Mouse (Mus musculus) megakaryocyte-erythroid progenitor cell, adult 5-6 weeks (primary cell): ENCODE measurements at regions not wholly inside any gene's neighbourhood (a gene's known extent, or its start where the extent isn't known, plus 50 kb on each side); places are given as distances from the start of the nearest gene placed in this dataset.

Experiments used
- ATAC-seq: replicated peaks from 2 replicates; pipeline ENCODE4 v1.8.0; 2016; ENCODE audit warnings: mild to moderate bottlenecking, inconsistent platforms; ENCODE audit not compliant: severe bottlenecking, poor library complexity, low FRiP score, low TSS enrichment

DNA sequence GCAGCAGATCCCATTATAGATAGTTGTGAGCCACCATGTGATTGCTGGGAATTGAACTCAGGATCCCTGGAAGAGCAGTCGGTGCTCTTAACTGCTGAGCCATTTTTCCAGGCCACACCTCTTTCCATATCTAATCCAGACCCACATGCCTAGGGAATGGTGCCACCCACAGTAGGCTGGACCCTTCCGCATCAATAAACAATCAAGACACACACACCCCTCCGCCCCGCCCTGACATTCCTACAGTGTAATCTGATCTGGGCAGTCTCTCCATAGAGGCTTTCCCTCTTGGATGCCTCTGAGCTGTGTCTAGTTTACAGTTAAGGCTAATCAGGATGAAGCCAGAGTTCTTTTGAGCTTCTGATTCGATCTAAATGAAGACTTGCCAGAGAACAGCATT is 248.8 kb downstream of the Ajap1 start:
- no peak for ATAC-seq

GRCm38 (mm10) chr4:153229221-153229620 is 253.4 kb downstream of the Ajap1 start:
- ATAC-seq = no peak

GRCm38 (mm10) chr4:153227680-153228420 is 254.8 kb downstream of the Ajap1 start:
- no peak for ATAC-seq

- no peak for ATAC-seq
Measured at GRCm38 (mm10) chr4:153224618-153225177, 257.9 kb downstream of the Ajap1 start.

DNA sequence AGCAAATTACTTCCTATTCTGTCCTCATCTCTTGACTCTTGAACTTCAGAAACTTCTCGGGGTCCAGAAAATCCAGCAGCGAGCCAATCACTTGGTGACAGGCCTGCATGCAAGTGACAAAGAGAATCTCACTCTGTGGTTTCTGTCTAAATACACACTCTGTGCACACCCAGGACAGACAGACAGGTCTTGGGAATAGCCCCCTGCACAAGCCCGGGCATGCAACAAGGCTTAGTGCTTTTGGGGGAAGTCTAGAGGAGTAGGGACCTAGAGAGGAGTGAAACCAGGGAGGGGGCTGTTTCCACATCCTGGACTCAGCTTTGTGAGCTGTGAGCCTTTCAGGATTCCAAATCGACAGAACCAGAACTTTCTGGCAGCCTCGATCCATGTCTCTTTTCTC is 259.6 kb downstream of the Ajap1 start:
- ATAC-seq = no peak

- ATAC-seq = no peak
Measured at GRCm38 (mm10) chr4:153220485-153220884, 262.1 kb downstream of the Ajap1 start.

DNA sequence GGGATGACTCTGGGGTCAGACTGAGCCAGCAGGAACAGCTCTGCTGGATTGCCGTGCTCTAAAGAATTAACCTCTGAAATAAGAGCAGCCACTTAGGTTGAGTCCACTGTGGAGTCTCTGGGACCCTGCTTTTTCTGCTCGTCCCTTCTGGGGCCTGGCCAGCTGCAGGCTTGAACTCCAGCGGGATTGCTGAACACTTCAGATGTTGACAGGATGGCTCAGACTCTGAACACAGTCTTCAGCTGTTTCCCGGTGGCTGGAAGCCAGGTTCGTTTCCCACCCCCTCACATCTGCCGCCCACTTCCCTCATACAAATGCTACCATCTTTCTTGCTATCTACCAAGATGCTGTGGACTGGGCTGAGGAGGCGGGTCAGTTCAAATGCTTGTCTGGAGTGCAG is 262.5 kb downstream of the Ajap1 start:
- no peak for ATAC-seq

GRCm38 (mm10) chr4:153217541-153217980 is 265.1 kb downstream of the Ajap1 start:
- no peak for ATAC-seq

DNA sequence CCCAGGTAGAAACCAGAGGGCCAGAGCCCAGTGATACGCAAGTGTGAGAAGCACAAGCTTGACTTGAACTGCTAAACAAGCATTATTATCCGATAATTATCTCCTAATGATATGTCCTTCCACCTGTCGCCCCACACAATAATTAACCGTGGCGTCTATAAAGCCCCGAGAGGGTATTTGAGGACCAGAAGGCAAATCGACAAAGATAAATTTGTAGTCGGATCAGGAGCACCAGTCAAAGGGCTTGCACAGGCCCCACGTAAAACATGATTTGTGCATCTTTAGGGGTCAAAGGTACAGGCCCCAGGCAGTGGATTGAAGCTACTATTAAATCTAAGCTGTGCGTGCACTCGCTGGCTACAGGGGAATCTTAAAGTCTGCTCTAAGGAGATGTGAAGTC is 270.5 kb downstream of the Ajap1 start:
- no peak for ATAC-seq

DNA sequence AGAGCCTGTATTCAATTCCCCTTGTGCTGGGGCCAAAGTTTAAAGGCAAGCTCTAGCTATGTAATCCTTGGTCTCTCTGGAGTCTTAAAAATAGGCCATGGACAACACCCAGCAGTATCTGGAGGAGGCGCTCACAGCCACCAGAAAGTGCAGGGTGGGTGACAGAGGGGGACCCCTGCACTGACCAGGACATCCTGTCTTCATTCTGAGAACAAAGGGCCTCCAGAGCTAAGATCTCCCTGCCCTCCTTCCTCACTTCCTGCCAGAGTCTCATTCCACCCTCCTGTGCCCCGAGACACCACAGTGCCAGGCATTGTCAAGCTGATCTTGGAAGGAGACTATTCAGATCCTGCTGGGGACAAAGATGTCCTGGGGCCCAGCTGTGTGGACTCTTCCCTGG is 273.8 kb downstream of the Ajap1 start:
- ATAC-seq = no peak

- ATAC-seq = no peak
Measured at GRCm38 (mm10) chr4:153208215-153208614, 274.4 kb downstream of the Ajap1 start.

GRCm38 (mm10) chr4:153207578-153208102 is 275.0 kb downstream of the Ajap1 start:
- ATAC-seq = no peak

DNA sequence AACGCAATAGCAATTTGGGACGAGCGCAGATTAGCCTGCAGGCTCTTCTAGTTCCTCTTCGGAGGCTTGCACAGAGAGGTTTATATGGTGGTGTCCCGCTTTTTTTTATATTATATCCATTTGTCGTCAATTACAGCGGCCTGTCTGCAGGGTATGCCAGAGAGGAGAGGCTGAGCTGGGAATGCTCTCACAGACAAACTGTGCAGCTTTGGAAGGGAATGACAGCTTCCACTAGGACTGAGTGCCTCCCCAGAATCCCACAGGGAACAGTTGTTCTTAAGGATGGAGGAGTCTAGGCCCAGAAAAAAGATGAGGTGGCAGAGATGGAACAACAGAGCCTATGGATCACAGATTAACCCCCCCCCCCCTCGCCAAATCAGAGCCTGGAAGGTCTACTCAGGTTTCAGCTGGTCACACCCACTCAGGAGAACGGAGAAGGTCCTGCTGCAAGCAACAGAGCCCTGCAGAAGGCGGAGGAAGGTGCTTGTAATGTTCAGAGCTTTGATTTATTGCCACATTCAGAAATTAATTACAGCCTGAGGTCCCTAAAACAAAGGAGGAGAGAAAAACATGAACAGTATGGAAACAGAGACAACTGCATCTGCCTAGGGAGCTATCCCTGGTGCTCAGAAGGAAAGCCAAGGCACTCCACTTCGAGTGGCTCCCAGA is 275.7 kb downstream of the Ajap1 start:
- ATAC-seq = no peak

- no peak for ATAC-seq
Measured at GRCm38 (mm10) chr4:153204764-153205163, 277.8 kb downstream of the Ajap1 start.

DNA sequence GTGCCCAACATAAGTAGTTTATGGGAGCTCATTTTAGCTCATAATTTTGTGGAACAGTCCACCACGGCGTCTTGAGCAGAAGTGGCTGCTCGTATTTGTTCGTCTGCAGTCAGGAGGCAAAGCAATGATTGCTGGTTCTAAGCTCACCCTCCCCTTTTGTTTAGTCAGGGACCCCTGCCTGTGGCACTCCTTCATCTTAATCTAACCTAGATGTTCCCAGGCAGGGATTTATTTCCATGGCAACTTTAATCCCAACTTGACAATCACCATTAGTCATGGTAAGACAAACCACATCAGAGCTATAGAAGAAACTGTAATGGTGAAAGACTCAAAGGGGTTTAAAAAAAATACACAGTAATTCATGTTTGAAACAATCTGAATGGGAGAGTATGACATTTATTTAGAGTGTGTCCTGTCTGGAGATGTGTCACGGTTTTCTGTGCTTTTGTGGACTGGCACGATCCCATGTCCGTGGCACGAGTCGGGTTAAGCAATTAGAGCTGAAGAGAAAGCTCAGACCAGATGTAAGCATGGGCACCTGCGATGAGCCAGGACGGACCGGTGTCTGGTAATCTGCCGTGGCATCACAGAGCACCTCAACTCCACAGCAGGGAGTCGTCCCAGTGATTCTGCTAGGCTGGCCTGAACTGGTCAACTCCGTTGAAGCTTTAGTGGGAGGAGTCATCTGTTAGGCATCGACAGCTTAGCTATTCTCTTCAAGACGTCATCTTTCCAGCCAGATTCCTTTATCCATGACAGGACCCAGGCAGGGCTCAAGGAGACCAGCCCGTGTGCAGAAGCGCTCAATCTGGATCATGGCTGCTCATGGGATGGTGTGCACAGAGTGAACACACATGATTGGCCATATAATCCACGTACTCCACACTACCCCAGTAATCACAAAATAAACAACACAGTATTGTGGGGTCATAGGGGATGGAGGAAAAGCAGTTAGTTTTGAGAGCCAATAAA is 281.5 kb downstream of the Ajap1 start:
- no peak for ATAC-seq

- no peak for ATAC-seq
Measured at GRCm38 (mm10) chr4:153189485-153189884, 293.1 kb downstream of the Ajap1 start.

DNA sequence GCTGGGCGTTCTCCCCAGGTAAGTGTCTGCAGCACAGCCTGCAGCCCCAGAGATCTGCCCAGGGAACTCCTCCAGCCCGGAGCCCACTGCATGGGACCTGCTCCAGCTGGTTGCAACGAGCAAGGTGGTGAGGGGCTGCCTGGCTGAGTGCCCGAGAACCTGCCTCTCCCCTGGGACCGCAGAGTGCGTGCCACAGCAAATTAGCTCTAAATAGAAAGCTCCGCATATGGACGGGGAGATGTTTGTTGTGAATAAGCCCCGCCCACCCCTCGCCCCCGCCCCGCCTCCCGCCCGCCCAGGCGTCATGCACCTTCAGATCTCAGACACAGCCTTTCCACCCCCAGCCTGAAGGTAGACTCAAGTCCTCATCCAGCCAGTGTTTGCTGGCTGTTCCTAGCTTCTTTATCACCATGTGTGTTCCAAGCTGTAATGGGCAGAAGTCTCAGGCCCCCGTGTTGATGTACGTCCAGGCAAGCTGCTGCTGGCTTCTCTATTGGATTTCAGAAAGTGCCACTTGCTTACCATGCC is 294.0 kb downstream of the Ajap1 start:
- no peak for ATAC-seq

- ATAC-seq = no peak
Measured at GRCm38 (mm10) chr4:153187959-153188503, 294.6 kb downstream of the Ajap1 start.

- no peak for ATAC-seq
Measured at GRCm38 (mm10) chr4:153177496-153177895, 305.1 kb downstream of the Ajap1 start.
